Mouse (Mus musculus): ENCODE results near the gene H2afx.

DNA sequence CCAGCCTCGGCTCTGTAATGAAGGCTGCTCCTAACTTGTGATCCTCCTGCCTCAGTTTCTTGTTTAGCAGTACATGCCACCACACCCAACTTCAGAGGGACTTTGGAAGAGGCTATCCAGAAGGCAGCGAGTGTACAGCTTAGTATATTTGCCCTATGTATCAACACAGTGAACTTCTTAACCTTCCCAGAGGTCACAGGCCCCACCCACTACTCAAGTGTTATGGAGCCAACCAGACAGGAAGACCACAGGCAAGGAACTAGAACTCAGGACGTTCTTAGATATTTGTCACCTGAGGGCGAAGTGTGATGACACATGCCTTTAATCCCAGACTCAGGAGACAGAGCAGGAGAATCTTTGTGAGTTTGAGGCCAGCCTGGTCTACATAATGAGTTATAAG lies 13.1 kb downstream of the H2afx start:
- TF ChIP-seq MAFK (IDR thresholded peaks at IDR 0.05; ENCODE audit: insufficient read depth, low read depth, low read length) (no peak), ZC3H11A (IDR thresholded peaks at IDR 0.05; ENCODE audit: borderline replicate concordance, low read depth, low read length) (no peak), CHD2 (IDR thresholded peaks at IDR 0.05; ENCODE audit: low read depth, low read length) (no peak), HCFC1 (IDR thresholded peaks at IDR 0.05; ENCODE audit: borderline replicate concordance, insufficient read depth, low read length) (no peak), ZNF384 (IDR thresholded peaks at IDR 0.05; ENCODE audit: low read depth, low read length) (no peak)
